Mouse (Mus musculus) E14TG2a.4 (cell line): Measurements from ENCODE around the gene Uqcrc2.

Source experiments
- CTCF ChIP-seq: conservative IDR thresholded peaks from 2 replicates; pipeline ENCODE4 v1.5.1; 2014; ENCODE audit warnings: low read length
- NANOG ChIP-seq: IDR thresholded peaks from 2 replicates; pipeline ENCODE4 v1.6.1; 2014; ENCODE audit warnings: borderline replicate concordance, low read length, mixed read lengths
- POU5F1 ChIP-seq: IDR thresholded peaks from 2 replicates; pipeline ENCODE4 v1.6.1; 2014; ENCODE audit warnings: low read length, borderline replicate concordance

- TF ChIP-seq CTCF = peak; percentile 26
- no peak for TF ChIP-seq NANOG
- TF ChIP-seq POU5F1 = no peak
Observed at GRCm38 (mm10) chr7:120634711-120635361, at the start of gene Uqcrc2.
